Mouse (Mus musculus) C2C12 (cell line): Measurements from ENCODE around the gene Sptssa.

Experiments used
- CTCF ChIP-seq: IDR thresholded peaks from one replicate; pipeline ENCODE4 v1.5.1; 2011; ENCODE audit not compliant: control insufficient read depth, insufficient read depth, insufficient read length
- MAX ChIP-seq: IDR thresholded peaks from one replicate; pipeline ENCODE4 v1.6.1; 2011; ENCODE audit warnings: mild to moderate bottlenecking, control low read depth

DNA sequence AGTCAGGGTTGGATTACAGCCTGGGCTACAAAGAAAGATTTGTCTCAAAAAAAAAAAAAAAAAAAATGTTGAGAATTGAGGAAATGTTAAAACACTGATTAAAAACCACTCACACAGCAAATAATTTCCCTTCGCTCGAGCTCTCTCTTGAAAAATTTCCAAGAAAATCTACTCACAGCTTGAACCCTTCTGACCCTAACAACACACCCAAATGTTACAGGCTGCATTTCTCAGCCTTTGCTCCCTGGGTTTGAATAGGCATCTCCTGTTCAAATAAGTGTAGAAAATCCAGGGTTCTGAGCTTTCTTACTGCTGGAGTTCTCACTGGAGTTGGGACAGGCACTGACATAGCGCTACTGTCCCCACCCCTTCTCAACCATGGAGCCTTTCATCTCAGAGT is 51.2 kb downstream of the Sptssa start:
- TF ChIP-seq CTCF (no peak), MAX (no peak)
